Mouse (Mus musculus) kidney, adult 2 months (tissue): ENCODE measurements around the gene Maip1. TPM values are rescaled to one million over a fixed set of nuclear protein-coding genes. Genes with fewer than 3 reads are reported as not detected.
A peak's percentile ranks its signal among the peaks of the same experiment; 100 is the strongest.

Source experiments
- DNase-seq: peaks from one replicate; pipeline ENCODE4 v3.0.0; 2021
- H3K27ac ChIP-seq: fragments of 200-500 bp; 2 replicates; pipeline ENCODE4 v1.5.1; 2012; ENCODE audit warnings: low read depth, low read length, control low read depth, inconsistent platforms; ENCODE audit not compliant: insufficient read depth
- H3K27me3 ChIP-seq: fragments of 200-500 bp; replicated peaks from 2 replicates; pipeline ENCODE4 v1.6.1; 2012; ENCODE audit warnings: mild to moderate bottlenecking, moderate library complexity, low read length, inconsistent platforms; ENCODE audit not compliant: control insufficient read depth, insufficient read depth
- H3K36me3 ChIP-seq: fragments of 200-500 bp; 2 replicates; pipeline ENCODE4 v1.6.1; 2012; ENCODE audit warnings: mild to moderate bottlenecking, moderate library complexity, low read length, inconsistent platforms; ENCODE audit not compliant: control insufficient read depth, insufficient read depth
- H3K4me1 ChIP-seq: fragments of 200-500 bp; 2 replicates; pipeline ENCODE4 v1.6.1; 2011; ENCODE audit warnings: low read length; ENCODE audit not compliant: control insufficient read depth, insufficient read depth
- H3K4me3 ChIP-seq: fragments of 200-500 bp; 2 replicates; pipeline ENCODE4 v1.5.1; 2011; ENCODE audit warnings: mild to moderate bottlenecking, low read depth, low read length, control low read depth; ENCODE audit not compliant: insufficient read depth
- CTCF ChIP-seq: fragments of 200-500 bp; conservative IDR thresholded peaks from 2 replicates; pipeline ENCODE4 v1.5.1; 2011; ENCODE audit warnings: low read depth, mild to moderate bottlenecking, control low read depth, low read length, moderate library complexity, mixed read lengths; ENCODE audit not compliant: insufficient read depth, insufficient read length
- POLR2A ChIP-seq: fragments of 200-500 bp; IDR thresholded peaks from one replicate; pipeline ENCODE4 v1.6.1; 2011; ENCODE audit warnings: low read depth, low read length, control low read depth
- WGBS: fragments of 180-500 bp; shearing (Covaris S2); methylation state at CpG from one replicate; pipeline ENCODE4 v1.1.7; 2018; 5-methylcytosine and 5-hydroxymethylcytosine counted together
- polyA plus RNA-seq: library from polyadenylated mRNA; depleted of rRNA; stranded (reverse); fragments of >200 nt; gene quantifications from 2 replicates; pipeline ENCODE4 v1.2.3, GENCODE M21; 2012

The Maip1 gene
- polyA plus RNA-seq, 1 experiment: 6.0 TPM

DNA sequence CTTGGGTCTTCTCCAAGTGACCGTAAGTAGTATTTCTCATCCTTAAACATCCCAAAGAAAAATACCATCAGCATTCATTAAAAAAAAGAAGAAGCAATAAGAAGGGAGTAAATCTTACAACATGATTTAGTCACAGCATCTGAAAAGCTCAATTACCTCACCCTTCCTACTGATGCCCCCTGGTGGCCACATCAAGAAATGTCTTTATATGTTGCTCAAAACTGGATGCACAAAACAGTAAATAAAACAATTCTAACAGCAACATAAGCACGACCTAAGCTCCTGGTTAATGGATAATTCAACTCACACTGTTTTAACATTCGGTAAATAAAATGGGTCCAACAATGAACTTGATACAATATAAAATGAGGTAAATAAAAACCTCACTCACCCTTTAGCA, 12.1 kb upstream of the Maip1 start:
- WGBS: 48% methylated on average over 3 of the region's 3 CpGs
- Histone ChIP-seq H3K27me3 (no peaks in the 10 kb centered on the region), H3K36me3 (no peaks in the 10 kb centered on the region; the same call in none of the 2 replicates), H3K27ac (no peak overlapping the region), H3K4me3 (no peak overlapping the region), H3K4me1 (no peaks in the 10 kb centered on the region)
- TF ChIP-seq POLR2A: no peak
- TF ChIP-seq CTCF: no peak
- peak; percentile 52 for DNase-seq

DNA sequence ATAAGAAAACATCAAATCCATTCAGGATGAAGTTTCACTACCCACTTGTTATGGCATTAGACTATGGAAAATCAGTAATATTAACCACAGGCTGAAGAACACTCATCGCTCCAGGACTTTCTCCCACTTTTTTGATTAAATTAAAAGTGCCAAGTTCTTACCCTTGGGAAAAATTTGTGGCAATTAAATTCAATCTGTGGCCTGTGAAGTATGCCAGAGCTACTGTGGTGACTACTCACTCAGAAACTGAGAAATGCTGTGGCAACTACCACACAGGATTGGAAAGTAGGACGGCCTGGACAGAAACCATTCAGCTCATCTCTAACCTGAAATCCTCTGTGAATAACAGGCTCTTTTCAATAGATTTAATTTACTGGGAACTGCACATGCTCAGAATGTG, 5.8 kb upstream of the Maip1 start:
- Histone ChIP-seq H3K4me3 (no peak overlapping the region), H3K4me1 (no peaks in the 10 kb centered on the region), H3K27me3 (no peaks in the 10 kb centered on the region), H3K27ac (no peak overlapping the region), H3K36me3 (no peaks in the 10 kb centered on the region; the same call in 1 of the 2 replicates)
- TF ChIP-seq CTCF: no peak
- no peak for TF ChIP-seq POLR2A
- no peak for DNase-seq
- 97% methylated on average over 2 of the region's 2 CpGs for WGBS

DNA sequence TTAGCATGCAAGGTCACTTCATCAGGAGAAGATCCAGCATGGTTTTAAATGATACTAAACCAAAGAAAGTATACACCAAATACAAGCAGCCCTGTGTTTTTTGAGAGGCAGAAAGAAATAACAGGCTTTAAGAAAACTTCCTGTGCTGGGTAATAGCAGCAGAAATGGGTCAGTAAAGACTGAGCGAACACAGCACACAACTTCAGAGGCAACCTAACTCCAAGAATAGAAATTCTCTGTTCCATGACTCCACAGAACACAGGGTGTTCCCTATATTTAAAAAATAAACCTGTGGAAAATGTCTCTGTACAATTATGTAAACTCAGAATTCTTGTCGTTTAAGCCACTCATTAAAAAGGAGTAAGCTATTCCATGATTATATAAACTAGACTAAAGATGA, 5.3 kb upstream of the Maip1 start:
- TF ChIP-seq CTCF (no peak), POLR2A (no peak)
- Histone ChIP-seq H3K4me1 (no peaks in the 10 kb centered on the region), H3K4me3 (no peak overlapping the region), H3K27me3 (no peaks in the 10 kb centered on the region), H3K27ac (no peak overlapping the region), H3K36me3 (no peaks in the 10 kb centered on the region; the same call in 1 of the 2 replicates)
- no peak for DNase-seq
- WGBS: 96% methylated on average over 2 of the region's 2 CpGs

- H3K4me3 ChIP-seq: no peak overlapping the region
- no peaks in the 10 kb centered on the region; the same call in 1 of the 2 replicates for H3K36me3 ChIP-seq
- no peak overlapping the region for H3K27ac ChIP-seq
- DNase-seq: no peak
- H3K4me1 ChIP-seq: no peaks in the 10 kb centered on the region
- no peaks in the 10 kb centered on the region for H3K27me3 ChIP-seq
- TF ChIP-seq POLR2A (no peak), CTCF (no peak)
- 87% methylated on average over 5 of the region's 5 CpGs for WGBS
These were observed 4.0 kb upstream of the Maip1 start for GRCm38 (mm10) chr1:57402116-57402515.

DNA sequence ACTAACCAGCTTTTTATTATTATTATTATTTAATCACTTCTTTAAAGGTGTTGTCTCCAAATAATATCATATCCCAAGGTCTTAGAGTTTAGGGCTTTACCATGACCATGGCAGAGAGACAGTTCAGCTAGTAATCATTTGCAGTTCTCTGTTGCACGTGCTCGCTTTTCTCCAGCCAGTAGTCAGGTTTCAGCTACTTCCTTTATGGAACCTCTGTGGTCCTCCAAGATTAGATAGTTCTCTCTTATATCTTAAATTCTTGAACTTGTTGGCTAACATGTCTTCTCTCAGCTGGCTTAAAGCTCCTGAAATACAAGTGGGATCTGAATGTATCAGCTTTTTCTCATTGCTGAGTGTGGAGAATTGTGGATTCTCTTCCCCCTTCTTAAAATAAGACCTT, 2.9 kb downstream of the Maip1 start:
- H3K27me3 ChIP-seq: no peaks in the 10 kb centered on the region
- no peak overlapping the region for H3K27ac ChIP-seq
- H3K4me1 ChIP-seq: peaks cover 6% of the 10 kb centered on the region; the same call in 1 of the 2 replicates
- WGBS: 76% methylated on average over 2 of the region's 2 CpGs
- TF ChIP-seq POLR2A (no peak), CTCF (no peak)
- peaks cover 1% of the 10 kb centered on the region; the same call in 1 of the 2 replicates for H3K36me3 ChIP-seq
- no peak overlapping the region for H3K4me3 ChIP-seq
- DNase-seq: no peak

DNA sequence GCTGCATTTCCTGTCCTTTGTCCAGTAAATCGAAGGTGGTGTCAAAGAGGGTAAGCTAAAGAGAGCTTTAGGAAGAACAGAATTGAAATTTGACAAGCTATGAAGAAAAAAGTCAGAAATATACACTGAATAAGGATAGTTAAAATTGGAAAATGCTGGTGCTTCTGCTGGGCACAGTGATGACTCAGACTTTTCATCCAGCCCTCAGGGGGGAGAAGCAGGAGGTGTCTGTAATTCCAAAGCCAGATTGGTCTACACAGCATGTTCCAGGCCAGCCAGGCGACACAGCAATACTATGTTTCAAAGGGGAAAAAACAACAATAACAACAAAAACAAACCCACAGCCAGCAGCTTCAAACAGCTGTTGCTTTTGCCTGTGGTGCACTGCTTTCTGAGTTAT, 7.3 kb downstream of the Maip1 start:
- TF ChIP-seq POLR2A: no peak
- Histone ChIP-seq H3K4me3 (no peak overlapping the region), H3K27me3 (no peaks in the 10 kb centered on the region), H3K36me3 (peaks cover 4% of the 10 kb centered on the region), H3K27ac (no peak overlapping the region), H3K4me1 (no peaks in the 10 kb centered on the region)
- no peak for DNase-seq
- WGBS: 91% methylated on average over 2 of the region's 2 CpGs

GRCm38 (mm10) chr1:57423696-57424095, 17.6 kb downstream of the Maip1 start:
- Histone ChIP-seq H3K27ac (no peak overlapping the region), H3K27me3 (no peaks in the 10 kb centered on the region), H3K4me1 (no peaks in the 10 kb centered on the region), H3K36me3 (no peaks in the 10 kb centered on the region), H3K4me3 (no peak overlapping the region)
- DNase-seq: peak; percentile 38
- WGBS: 4% methylated on average over 1 of the region's 1 CpGs
- TF ChIP-seq CTCF: peak; percentile 45
- TF ChIP-seq POLR2A: no peak
